Mouse (Mus musculus) cerebellum, adult 9-11 months (tissue): ENCODE data around the gene Adam1b.
"Not testable (repeated sequence)": the region's sequence is repeated elsewhere in the genome, so short reads cannot be mapped to it uniquely, and the experiment has no call there.

Experiments used
- DNase-seq: peaks from one replicate; pipeline ENCODE4 v3.0.0; 2022

Gene Adam1b

GRCm38 (mm10) chr5:121503231-121503630 is at the start of gene Adam1b:
TSS of gene Adam1b (minus strand) at chr5:121503435.
- no peak for DNase-seq

GRCm38 (mm10) chr5:121549196-121549595 is 46.0 kb upstream of the Adam1b start:
- DNase-seq, result no peak

- DNase-seq, result peak; percentile 13
Observed at GRCm38 (mm10) chr5:121547084-121547483, 43.8 kb upstream of the Adam1b start.

GRCm38 (mm10) chr5:121546530-121546895 is 43.3 kb upstream of the Adam1b start:
- peak; percentile 49 for DNase-seq

- DNase-seq, result peak; percentile 97
Observed at GRCm38 (mm10) chr5:121545793-121546529, 42.7 kb upstream of the Adam1b start, which contains the start of gene Mapkapk5. TSS of gene Mapkapk5 (minus strand) at chr5:121545905.

- DNase-seq, result no peak
Observed at GRCm38 (mm10) chr5:121544910-121545792, 41.9 kb upstream of the Adam1b start, which contains the start of the genes Adam1a and Gm42878. TSS of gene Adam1a (minus strand) at chr5:121545482. TSS of gene Gm42878 (minus strand) at chr5:121545482.

GRCm38 (mm10) chr5:121543370-121543769 is 40.1 kb upstream of the Adam1b start:
- no peak for DNase-seq

GRCm38 (mm10) chr5:121541235-121541634 is 38.0 kb upstream of the Adam1b start:
- DNase-seq, result no peak

GRCm38 (mm10) chr5:121540066-121540465 is 36.8 kb upstream of the Adam1b start:
- no peak for DNase-seq

- no peak for DNase-seq
Observed at GRCm38 (mm10) chr5:121537588-121537987, 34.4 kb upstream of the Adam1b start.

GRCm38 (mm10) chr5:121536921-121537555 is 33.8 kb upstream of the Adam1b start:
- DNase-seq, result no peak

- DNase-seq, result no peak
Observed at GRCm38 (mm10) chr5:121535116-121535515, 31.9 kb upstream of the Adam1b start.

GRCm38 (mm10) chr5:121534521-121534920 is 31.3 kb upstream of the Adam1b start:
- no peak for DNase-seq

GRCm38 (mm10) chr5:121526961-121527360 is 23.7 kb upstream of the Adam1b start:
- no peak for DNase-seq

- DNase-seq, result no peak
Observed at GRCm38 (mm10) chr5:121526526-121526925, 23.3 kb upstream of the Adam1b start.

- DNase-seq, result no peak
Observed at GRCm38 (mm10) chr5:121525774-121526450, 22.7 kb upstream of the Adam1b start.

- DNase-seq, result not testable (repeated sequence)
Observed at GRCm38 (mm10) chr5:121519758-121520157, 16.5 kb upstream of the Adam1b start.

GRCm38 (mm10) chr5:121518983-121519382 is 15.7 kb upstream of the Adam1b start:
- DNase-seq, result no peak

- DNase-seq, result no peak
Observed at GRCm38 (mm10) chr5:121510009-121510408, 6.8 kb upstream of the Adam1b start.

GRCm38 (mm10) chr5:121506846-121507245 is 3.6 kb upstream of the Adam1b start:
- no peak for DNase-seq

- DNase-seq, result not testable (repeated sequence)
Observed at GRCm38 (mm10) chr5:121501424-121501996, 1.7 kb downstream of the Adam1b start.

GRCm38 (mm10) chr5:121500719-121501118 is 2.5 kb downstream of the Adam1b start:
- no peak for DNase-seq
